In genomic region chr12:72361701-72362354, GRCm38 (mm10) we compare ENCODE assay signal across 13 mouse cellular contexts. TPM values are rescaled to one million over a fixed set of nuclear protein-coding genes. Genes with fewer than 3 reads are reported as not detected.
DNase-seq lines count a peak whose midpoint lies in the region; ATAC-seq and TF ChIP-seq lines count a peak whose summit lies in the region.
"Had no signal": no experiment of that assay in that cellular context is flagged by ENCODE, and none has a peak within 500 bp of the region (broad histone marks: within the 10 kb centered on the region; RNA-seq: fewer than 3 reads in every experiment).

No protein-coding gene starts in this region.

- H3K9me3 ChIP-seq in megakaryocyte, embryonic 14.5 days, result no peaks in the 10 kb centered on the region
- H3K9me3 ChIP-seq: heart, embryonic 12.5 days; midbrain, embryonic 13.5 days had no signal

- TF ChIP-seq CTCF in lung, adult 2 months (IDR thresholded peaks at IDR 0.05; ENCODE audit: insufficient read depth, low read length), result no peak

- no peak overlapping the region for H3K4me3 ChIP-seq in lung, adult 2 months (replicated peaks; ENCODE audit: extremely low read depth, low read depth, low read length)
- H3K4me3 ChIP-seq in megakaryocyte, embryonic 14.5 days (replicated peaks), result peak overlapping the region; percentile 18
- H3K4me3 ChIP-seq: heart, embryonic 12.5 days; layer of hippocampus, adult 2 months; midbrain, embryonic 13.5 days had no signal

- H3K36me3 ChIP-seq in megakaryocyte, embryonic 14.5 days (replicated peaks; ENCODE audit: low read length), result no peaks in the 10 kb centered on the region
- H3K36me3 ChIP-seq: heart, embryonic 12.5 days; midbrain, embryonic 13.5 days had no signal

- H3K4me1 ChIP-seq in lung, adult 2 months (ENCODE audit: control insufficient read depth, insufficient read depth, low read length), result 0 out of 2 replicates have a peak, but pooled peaks cover 2% of the 10 kb centered on the region
- peaks cover 8% of the 10 kb centered on the region for H3K4me1 ChIP-seq in megakaryocyte, embryonic 14.5 days

- no peak for TF ChIP-seq POLR2A in lung, adult 2 months (IDR thresholded peaks at IDR 0.05; ENCODE audit: borderline replicate concordance, extremely low read depth, low read depth, low read length)

- peak; percentile 53 for ATAC-seq in activated CD4-positive, CD25-positive, alpha-beta regulatory T cell, adult 4 months
- ATAC-seq: midbrain, embryonic 13.5 days had no signal

- peak; percentile 4 for DNase-seq in lung, postnatal 25 days (ENCODE audit: low spot score)
- no peak for DNase-seq in lung, adult 2 months
- peak; percentile 21 for DNase-seq in thymus, postnatal 14 days
- no peak for DNase-seq in right cerebral cortex, postnatal 14 days
- DNase-seq in ovary, adult 18-20 months (ENCODE audit: low spot score), result no peak
- DNase-seq in layer of hippocampus, postnatal 36 days, result no peak
- DNase-seq: adrenal gland, postnatal 14 days; cerebellum, adult 9-11 months had no signal

- WGBS in lung, adult 2 months, result 66% methylated on average over 9 of the region's 9 CpGs

- H3K27me3 ChIP-seq in megakaryocyte, embryonic 14.5 days (replicated peaks), result no peaks in the 10 kb centered on the region
- H3K27me3 ChIP-seq: midbrain, embryonic 13.5 days had no signal

RNA-seq across cellular contexts. Expression of gene Rtn1, which starts 47.0 kb away (rescaled TPM):
- polyA plus RNA-seq in lung, adult 2 months (2012; rRNA removed), result 7.5 and 9.2 TPM in 2 replicates
- under 1 TPM in 1 of 2 experiments, not detected in 1; 0.12 TPM for polyA plus RNA-seq in activated CD4-positive, CD25-positive, alpha-beta regulatory T cell, adult 4 months (2017; shearing (Covaris generic))
- polyA plus RNA-seq in megakaryocyte, embryonic 14.5 days (2012; ENCODE audit: insufficient read depth, low replicate concordance), result not detected in 2 replicates
- total RNA-seq in layer of hippocampus, postnatal 36 days (2021), result 1,000 to 10,000 TPM; 1,352 to 1,459 TPM

Comparison
In these comparisons a context has a peak if more than half of its experiments do, and no peak if none do; other contexts are left out.
1. DNase-seq: peak in lung, postnatal 25 days (single experiment) and thymus, postnatal 14 days (single experiment); none in lung, adult 2 months (single experiment), right cerebral cortex, postnatal 14 days (single experiment), ovary, adult 18-20 months (single experiment) and layer of hippocampus, postnatal 36 days (0 of 2).